Mouse (Mus musculus) heart, embryonic 11.5 days (tissue): ENCODE data around the gene Olfr764-ps1. TPM values are rescaled to one million over a fixed set of nuclear protein-coding genes. Genes with fewer than 3 reads are reported as not detected.

Experiments
- polyA plus RNA-seq: library from polyadenylated mRNA; unstranded; fragments of >200 nt; fragmentation: Nextera tagmentation; extraction: Ambion mirVana; gene quantifications from 2 replicates; pipeline ENCODE4 v1.2.1, GENCODE M21; 2014

Gene Olfr764-ps1
- polyA plus RNA-seq, 1 experiment from 2014 or later: not detected

Other genes with a start within 250 kb of the Olfr764-ps1 start
- 0.49 and 0.57 TPM in 2 replicates for gene Mmp19, start 249.0 kb downstream of the Olfr764-ps1 start, polyA plus RNA-seq
- 28.7 and 37.0 TPM in 2 replicates for gene Dnajc14, start 235.8 kb downstream of the Olfr764-ps1 start, polyA plus RNA-seq
- gene Tmem198b, start 235.5 kb downstream of the Olfr764-ps1 start, polyA plus RNA-seq: 15.0 and 18.2 TPM in 2 replicates
- 204 and 210 TPM in 2 replicates for gene Sarnp, start 222.6 kb downstream of the Olfr764-ps1 start, polyA plus RNA-seq
- gene Ormdl2, start 218.3 kb downstream of the Olfr764-ps1 start, polyA plus RNA-seq: 50.7 and 60.3 TPM in 2 replicates
- gene Gdf11, start 148.2 kb downstream of the Olfr764-ps1 start, polyA plus RNA-seq: 4.1 and 4.5 TPM in 2 replicates
- 296 and 306 TPM in 2 replicates for gene Cd63, start 138.9 kb downstream of the Olfr764-ps1 start, polyA plus RNA-seq
- gene Rdh5, start 117.0 kb downstream of the Olfr764-ps1 start, polyA plus RNA-seq: 6.1 and 8.1 TPM in 2 replicates
- gene Bloc1s1, start 115.9 kb downstream of the Olfr764-ps1 start, polyA plus RNA-seq: 195 and 206 TPM in 2 replicates
- gene Itga7, start 106.1 kb downstream of the Olfr764-ps1 start, polyA plus RNA-seq: 0.43 and 0.79 TPM in 2 replicates
- gene Mettl7b, start 78.9 kb downstream of the Olfr764-ps1 start, polyA plus RNA-seq: not detected in 2 replicates
- not detected in 2 replicates for gene Olfr9, start 50.5 kb downstream of the Olfr764-ps1 start, polyA plus RNA-seq
- gene Olfr763, start 29.1 kb downstream of the Olfr764-ps1 start, polyA plus RNA-seq: not detected in 2 replicates
- gene Olfr765, start 10.1 kb upstream of the Olfr764-ps1 start, polyA plus RNA-seq: not detected in 2 replicates
- gene Olfr766-ps1, start 29.1 kb upstream of the Olfr764-ps1 start, polyA plus RNA-seq: not detected in 2 replicates
- gene Olfr767, start 43.0 kb upstream of the Olfr764-ps1 start, polyA plus RNA-seq: not detected in 2 replicates
- not detected in 2 replicates for gene Olfr768, start 59.5 kb upstream of the Olfr764-ps1 start, polyA plus RNA-seq
- gene Olfr769, start 78.0 kb upstream of the Olfr764-ps1 start, polyA plus RNA-seq: not detected in 2 replicates
- not detected in 2 replicates for gene Olfr770, start 99.1 kb upstream of the Olfr764-ps1 start, polyA plus RNA-seq
- not detected in 2 replicates for gene Olfr771, start 124.9 kb upstream of the Olfr764-ps1 start, polyA plus RNA-seq
- not detected in 2 replicates for gene Olfr772, start 138.0 kb upstream of the Olfr764-ps1 start, polyA plus RNA-seq
- gene Olfr773, start 147.5 kb upstream of the Olfr764-ps1 start, polyA plus RNA-seq: not detected in 2 replicates
- gene Olfr774, start 196.3 kb upstream of the Olfr764-ps1 start, polyA plus RNA-seq: not detected in 2 replicates
- gene Olfr775, start 208.5 kb upstream of the Olfr764-ps1 start, polyA plus RNA-seq: not detected in 2 replicates
- gene Olfr776, start 219.2 kb upstream of the Olfr764-ps1 start, polyA plus RNA-seq: not detected in 2 replicates
- not detected in 2 replicates for gene Olfr777, start 231.6 kb upstream of the Olfr764-ps1 start, polyA plus RNA-seq